Mouse (Mus musculus) testis, postnatal 14 days (tissue): ENCODE data around the gene Prr5.
"Not testable (repeated sequence)": the region's sequence is repeated elsewhere in the genome, so short reads cannot be mapped to it uniquely, and the experiment has no call there.

Experiments
- DNase-seq: peaks from one replicate; pipeline ENCODE4 v3.0.0; 2021; ENCODE audit warnings: low spot score

Prr5 gene

DNA sequence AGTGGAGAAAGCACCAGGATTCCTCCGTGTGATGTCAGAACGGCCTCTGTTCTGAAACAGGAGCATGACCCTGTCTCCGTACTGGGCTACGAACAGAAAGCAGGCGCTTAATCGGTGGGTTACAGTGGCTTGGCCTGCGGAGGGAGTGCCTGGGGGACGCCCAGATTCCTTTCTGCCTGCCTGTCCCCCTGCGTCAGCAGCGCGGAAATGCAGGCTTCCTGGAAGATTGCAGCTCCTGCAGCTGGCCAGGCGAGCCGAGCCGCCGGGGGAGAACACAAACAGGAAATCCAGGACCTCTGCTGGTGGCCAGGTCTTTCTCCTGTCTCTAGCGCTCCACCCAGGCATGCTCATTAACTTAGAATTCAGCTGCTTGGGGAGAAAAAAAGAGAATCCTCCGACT lies 45.3 kb downstream of the Prr5 start:
- peak; percentile 58 for DNase-seq

DNA sequence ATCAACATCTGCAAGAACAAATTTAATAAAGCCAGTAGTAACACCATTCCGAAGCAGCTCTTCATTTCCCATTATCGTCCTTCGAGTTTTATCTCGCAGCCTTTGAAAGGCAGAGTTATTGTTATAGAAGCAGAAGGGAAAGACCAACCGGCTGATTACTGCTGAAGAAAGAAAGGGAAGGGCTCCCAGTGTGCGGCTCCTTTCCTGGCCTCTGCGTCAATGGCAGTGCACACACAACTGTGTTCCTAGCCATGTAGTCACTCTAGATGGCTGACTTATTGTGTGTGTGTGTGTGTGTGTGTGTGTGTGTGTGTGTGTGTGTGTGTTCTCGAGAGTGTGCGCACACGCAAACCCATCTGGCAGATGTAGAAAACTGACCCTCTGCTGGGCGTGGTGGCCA lies 45.7 kb downstream of the Prr5 start:
- DNase-seq = no peak

DNA sequence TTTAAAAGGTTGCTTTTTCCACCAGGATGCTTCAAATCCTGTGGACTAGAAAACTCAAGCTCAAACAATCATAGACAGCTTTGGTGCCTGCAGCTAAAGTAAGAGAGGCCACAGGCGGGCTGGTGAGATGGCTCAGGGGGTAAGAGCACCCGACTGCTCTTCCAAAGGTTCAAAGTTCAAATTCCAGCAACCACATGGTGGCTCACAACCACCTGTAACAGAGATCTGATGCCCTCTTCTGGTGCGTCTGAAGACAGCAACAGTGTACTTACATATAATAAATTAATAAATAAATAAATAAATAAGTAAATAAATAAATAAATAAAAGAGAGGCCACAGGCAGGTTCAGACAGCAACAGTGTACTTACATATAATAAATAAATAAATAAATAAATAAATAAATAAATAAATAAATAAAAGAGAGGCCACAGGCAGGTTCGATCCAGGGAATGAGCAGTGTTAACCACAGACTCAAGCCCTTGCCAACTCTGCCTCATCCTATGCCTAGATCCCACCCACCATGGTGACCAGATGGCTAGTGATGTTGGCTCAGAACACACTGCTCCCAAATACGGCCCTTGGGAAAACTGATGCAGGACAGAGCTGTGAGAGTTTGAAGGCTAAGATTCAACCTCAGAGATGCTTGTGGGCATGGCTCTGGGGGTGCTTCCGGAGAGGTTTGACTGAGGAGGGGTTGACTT lies 48.3 kb downstream of the Prr5 start:
- DNase-seq = not testable (repeated sequence)

DNA sequence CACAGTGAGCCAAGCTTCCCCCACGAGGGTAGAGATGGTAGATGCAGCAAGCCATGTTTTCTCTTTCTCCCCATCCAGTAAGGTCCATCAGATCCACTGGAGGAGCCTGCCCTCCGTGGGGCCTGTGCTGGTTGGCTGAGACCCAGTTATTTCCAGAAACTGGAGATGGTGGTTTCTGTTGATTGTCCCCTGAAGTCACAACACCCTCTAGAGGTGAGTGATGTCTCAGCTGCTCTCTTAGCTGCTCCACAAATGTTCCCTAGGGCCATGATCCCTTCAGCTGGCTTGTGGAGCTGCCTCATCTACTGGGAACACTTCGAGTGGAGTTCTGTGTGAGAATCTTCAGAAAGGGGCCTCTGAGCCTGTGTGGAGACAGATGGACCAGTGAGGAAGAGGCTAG lies 49.4 kb downstream of the Prr5 start:
- no peak for DNase-seq

DNA sequence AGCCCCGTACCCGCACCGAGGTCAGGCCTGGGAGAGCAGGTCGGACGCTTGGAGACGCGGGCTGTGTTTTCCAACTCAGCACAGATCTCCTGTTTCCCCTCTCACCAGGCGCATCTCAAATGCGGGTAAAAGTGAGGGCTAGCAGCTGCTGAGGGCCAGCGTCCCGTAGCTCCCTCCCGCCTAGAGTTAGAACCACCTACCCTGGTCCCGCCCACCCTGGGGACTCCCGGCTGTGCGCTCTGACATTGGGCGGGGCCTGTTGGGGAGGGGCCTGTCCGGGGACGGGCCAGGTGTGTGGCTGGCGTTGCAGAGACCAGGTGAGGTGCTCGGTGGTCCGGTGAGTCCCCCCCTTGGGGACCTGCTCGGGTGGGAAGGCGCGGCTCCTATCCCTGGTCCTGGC lies 50.4 kb downstream of the Prr5 start, which contains the start of gene Arhgap8:
Gene Arhgap8, plus strand, starts transcription at position 262 of the 400 bp plus-strand sequence.
- DNase-seq = peak; percentile 31

DNA sequence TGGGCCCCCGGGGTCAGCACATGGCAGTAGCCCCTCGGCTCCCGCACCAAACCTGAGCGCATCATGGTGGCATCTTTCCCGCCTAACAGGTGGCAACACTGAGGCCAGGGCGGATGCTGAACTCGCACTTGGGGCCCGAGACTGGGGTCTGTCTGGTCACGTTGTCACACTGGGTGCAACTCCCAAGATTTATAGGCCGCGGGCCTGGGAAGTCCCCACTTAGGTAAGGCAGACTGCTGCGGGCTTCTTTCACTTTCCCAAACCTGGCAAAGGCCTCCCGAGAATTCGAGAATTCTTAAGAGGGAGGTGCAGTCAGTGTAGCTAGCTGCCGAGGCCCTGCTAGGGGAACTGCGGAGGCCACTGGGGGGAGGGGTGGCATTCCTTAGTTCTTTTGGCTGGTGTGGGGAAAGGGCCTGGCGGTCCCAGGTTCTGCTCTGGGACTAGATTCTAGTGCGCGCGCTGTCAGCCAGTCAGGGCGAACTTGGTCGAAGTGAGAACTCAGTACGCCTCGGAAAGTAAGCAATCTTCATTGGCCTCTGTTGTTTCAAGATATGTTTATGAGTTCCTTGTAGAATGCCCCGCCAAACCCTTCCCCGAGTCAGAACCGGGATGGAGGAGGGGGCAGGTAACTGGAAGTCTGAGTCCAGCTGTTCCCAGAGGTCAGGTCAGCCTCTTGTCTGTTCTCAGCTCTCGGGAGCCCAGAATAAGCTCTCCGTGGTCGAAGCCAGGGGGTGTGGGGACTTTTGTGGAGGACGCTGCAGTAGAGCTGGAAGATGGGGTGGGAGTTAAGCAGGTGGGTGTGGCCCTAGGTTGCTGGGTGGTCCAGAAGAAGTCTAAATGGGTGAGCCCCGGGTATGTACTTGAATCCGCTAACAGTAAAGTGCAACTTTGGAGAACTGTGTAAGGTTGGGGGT lies 51.1 kb downstream of the Prr5 start:
- no peak for DNase-seq

DNA sequence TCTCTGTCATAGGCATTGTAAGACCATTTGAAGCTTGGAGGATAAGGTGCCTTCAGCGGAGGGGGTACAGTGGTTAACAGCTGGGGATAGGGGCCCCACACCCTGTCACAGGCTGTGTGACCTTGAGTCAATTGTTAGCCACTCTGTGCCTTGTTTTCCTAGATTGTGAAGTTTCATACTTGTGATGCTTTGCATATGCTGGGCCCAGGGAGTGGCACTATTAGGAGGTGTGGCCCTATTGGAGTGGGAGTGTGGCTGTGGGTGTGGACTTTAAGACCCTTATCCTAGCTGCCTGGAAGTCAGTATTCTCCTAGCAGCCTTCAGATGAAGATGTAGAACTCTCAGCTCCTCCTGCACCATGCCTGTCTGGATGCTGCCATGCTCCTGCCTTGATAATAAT lies 54.2 kb downstream of the Prr5 start:
- DNase-seq = not testable (repeated sequence)

DNA sequence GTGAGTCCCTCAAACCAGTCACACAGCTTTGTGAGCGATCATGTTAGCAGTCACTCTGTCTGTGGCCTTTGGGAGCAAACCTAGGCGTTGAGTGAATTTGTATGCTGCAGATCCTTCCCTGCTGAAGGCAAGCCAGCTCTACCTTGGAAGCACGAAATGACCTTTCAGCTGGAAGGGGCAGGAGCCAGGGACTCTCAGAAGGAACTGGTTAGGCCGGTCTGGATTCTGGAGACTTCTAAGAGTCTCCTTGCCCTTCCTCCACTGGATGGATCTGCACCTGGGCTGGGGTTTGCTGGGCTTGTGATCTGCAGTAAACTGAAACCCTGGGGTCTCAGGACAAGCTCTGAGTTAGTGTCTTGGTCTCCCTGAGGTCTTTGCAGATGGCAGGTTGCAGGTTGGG lies 54.8 kb downstream of the Prr5 start:
- DNase-seq = no peak

DNA sequence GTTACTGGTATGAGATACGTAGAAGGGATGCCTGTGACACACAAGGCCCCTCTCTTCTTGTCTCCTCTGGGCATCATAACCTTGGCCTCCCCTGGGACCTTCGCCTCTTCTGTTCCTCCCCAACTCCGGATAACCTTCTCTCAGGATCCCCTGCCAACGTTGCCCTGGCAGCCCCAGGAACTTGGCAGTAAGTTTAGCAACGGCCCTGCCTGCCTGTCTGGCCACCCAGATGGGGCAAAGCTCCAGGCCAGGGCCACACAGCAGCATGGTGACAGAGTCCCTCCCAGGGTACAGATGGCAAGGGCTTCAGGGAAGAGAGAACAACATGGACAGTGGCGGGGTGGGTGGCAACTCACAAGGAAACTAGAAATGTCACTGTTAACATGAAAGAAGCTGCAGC lies 60.3 kb downstream of the Prr5 start:
- no peak for DNase-seq

DNA sequence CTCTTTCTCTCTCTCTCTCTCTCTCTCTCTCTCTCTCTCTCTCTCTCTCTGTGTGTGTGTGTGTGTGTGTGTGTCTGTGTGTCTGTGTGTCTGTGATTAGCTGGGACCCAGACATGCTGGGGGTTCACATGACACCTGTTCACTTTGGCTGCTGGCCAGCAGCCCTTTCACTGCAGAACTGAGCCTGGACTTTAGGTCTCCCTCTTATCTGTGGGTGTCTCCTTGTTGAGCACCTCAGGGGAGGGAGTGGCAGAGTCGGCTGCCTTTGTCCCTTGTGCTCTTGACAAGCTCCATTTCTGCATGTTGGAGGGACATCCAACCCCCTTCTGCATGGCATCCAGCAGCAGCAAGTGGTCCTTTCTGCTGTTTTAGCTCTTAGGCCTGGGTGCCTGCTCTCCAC lies 61.5 kb downstream of the Prr5 start:
- no peak for DNase-seq

DNA sequence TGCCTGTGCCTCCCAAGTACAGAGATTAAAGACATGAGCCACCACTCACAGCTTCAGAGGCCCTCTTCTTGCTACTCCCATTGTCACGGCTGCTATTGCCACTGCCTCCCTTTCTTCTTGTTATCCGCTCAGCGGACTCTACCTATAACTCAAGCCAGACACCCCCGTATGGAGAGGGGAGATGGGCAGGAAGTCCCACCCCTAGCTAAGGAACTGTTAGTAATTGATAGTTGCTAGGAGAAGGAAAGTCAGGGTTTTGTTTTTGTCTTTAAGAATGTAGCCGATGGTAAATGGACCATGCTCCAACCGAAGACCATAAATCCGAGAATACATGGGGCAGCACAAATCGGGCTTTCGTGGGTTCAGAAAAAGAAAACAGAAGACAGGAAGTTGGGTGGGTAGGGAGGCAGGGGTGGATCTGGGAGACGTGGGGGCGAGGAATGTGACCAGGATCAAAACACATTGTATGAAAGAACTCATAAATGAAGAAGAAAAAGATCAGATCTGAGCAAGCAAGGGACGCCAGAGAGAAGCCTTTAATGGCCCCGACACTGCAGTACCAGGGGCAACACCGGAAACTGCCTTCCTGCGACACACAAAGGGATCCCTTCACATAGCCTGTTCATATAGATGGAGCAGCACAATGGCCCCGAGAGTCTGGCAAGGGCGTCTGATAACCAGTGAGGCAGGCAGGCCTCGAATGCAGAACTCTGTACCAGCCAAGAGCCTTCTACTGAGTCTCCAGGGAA lies 62.4 kb downstream of the Prr5 start:
- DNase-seq = no peak

DNA sequence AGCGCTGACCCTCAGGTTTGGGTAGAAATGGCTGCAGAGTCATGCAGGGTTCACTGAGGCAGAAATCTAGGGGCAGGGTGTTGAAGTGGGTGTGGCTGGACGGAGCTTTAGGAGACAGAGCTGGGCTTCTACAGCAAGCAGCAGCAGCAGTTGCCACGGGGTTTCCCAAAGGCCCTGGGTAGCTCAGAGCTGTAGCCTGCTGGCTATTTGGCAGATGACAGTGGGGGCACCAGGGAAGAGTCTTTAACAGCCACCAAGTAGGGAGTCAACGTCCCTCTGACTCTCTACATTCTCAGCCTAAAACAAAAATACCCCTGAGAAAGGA lies 63.0 kb downstream of the Prr5 start:
- DNase-seq = no peak

DNA sequence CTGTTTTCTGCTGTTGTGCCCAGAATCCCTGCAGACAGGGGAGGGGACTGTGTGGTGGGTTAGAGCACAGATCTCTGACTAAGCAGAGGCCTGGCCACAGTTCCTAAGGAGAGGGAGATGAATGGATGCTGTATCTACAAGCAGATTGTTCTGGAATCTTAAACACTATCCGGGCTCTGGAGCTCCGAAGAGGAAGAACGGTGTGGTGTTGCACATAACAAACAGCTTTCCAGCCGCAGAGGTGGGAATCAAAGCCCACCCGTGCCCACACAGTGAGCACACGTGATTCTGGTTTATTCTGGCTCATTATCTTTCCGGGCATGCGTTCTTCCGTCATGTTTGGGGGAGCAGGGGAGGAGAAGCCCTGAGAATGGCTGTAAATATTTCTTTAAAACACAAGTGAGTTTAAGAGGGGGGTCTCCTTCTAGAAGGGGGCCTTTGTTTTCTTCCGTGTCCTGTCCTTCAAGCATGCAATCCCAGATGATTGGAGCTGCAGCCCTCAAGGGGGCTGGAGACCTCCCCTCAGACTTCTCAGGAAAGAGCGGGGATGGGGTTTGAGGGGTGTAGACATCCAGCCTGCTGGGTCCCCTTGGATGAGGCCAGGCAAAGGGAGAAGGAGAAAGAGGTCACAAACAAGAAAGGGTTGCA lies 67.0 kb downstream of the Prr5 start:
- DNase-seq = no peak

DNA sequence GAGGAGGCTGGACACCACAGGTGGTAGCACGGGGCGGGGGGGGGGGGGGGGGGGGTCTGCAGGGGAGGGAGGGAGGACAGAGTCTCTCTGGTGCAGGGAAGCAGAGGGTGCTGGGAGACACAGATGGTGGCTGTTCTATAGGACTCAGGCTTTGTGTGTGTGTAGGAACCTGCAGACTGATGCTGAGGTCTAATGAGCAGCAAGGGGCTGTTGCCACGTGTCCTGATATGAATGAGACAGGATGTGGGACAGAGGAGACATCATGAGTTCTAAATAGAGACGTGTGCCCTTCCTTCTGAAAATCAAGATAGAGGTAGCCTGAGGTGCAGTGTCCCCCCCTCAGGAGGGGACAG lies 67.5 kb downstream of the Prr5 start:
- DNase-seq = no peak

DNA sequence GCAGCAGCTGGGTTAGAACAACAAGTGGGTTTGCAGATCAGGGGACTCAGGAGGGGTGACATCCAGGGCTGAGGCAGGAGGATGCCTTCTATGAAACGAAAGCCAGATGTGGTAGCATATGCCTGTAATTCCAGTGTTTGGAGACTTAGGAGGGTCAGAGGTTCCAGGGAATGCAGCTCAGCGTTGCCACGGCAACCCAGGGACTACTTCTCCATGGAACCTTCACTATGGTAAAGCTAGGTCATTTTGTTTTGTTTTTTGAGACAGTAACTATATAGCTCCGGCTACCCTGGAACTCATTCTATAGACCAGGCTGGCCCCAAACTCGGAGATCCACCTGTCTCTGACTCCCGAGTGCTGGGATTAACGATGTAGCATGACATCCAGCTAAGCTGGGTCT lies 68.8 kb downstream of the Prr5 start:
- DNase-seq = no peak

DNA sequence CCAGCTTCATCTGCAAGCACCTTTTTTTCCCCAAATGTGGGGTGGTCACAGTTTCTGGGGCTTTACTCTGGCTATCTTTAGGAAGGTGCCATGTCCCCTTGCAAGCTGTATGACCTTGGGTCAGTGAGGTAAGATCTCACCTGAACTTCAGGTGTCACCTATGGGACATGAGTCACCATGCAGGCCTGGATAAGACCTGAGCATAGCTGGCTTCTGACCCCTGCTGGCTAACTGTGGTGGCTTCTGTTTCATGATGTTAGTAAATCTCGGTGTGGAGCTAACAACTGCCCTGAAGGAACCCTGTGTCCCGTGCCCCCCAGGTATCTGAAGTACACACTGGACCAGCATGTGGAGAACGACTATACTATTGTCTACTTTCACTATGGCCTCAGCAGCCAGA lies 72.2 kb downstream of the Prr5 start:
- DNase-seq = no peak

DNA sequence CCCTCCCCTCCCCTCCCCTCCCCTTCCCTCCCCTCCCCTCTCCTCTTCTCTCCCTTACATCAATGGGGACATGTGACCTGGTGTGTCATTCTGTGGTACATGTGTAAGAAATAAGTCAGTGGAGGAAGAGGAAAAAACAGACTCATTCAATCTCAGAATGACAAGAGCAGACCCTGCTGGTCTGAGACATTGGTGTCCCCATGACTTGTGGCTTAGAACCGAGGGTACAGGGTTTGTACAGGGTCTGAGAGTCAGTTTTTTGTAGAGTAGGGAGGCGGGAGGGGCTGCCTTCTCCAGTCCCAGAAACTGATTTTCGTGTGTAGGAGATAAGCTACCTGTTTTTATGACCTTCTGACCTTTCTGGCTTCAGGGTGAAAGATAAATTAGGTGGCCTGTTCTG lies 73.9 kb downstream of the Prr5 start:
- DNase-seq = no peak

DNA sequence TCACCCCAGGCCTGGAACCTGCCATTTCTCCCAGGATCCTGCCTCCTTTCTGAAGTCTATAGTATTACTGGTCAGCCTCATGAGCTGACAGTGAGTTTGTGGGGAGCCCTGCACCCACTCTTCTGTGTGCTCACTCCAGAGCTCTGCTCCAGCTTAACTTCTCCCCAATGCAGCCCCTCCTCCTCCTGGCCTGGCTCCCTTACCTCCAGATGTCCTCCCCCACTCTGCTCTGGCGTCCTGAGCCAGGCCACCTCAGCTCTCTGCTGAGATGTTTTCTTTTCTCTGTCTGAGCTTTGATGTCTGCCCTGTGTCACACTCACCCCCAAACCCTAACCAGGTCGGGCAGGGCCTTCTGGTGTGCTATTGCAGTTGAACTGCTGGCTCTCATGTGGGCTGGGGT lies 74.9 kb downstream of the Prr5 start:
- no peak for DNase-seq

DNA sequence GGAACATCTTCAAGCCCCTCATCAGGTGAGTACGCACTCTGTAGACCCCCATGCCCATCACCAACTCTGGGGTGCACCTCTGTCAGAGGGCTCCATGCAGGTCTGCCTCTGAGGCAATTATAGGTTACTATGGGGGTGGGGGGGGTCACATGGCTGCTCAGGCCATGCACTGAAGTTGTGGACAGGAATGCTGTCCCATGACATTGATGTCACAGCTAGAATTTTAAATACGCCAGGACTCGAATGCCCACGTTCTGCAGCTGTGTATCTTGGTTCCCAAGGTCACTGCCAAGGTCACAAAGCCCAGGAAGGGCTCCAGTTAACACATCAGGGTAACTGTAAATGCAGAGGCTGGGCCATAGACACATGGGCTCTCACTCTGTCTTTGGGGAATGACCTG lies 76.4 kb downstream of the Prr5 start:
- DNase-seq = no peak
